In genomic region chr5:116994508-116994907, GRCm38 (mm10) we compare ENCODE assay signal across 35 mouse cellular contexts.
"Had no signal": no experiment of that assay in that cellular context is flagged by ENCODE, and none has a peak within 500 bp of the region (broad histone marks: within the 10 kb centered on the region; RNA-seq: fewer than 3 reads in every experiment).

No protein-coding gene starts in this region.

- H3K4me1 ChIP-seq: heart, embryonic 12.5 days; heart, embryonic 13.5 days; heart, embryonic 15.5 days; hindbrain, embryonic 10.5 days; hindbrain, embryonic 12.5 days; hindbrain, embryonic 13.5 days; hindbrain, embryonic 15.5 days; intestine, embryonic 15.5 days had no signal

- H3K9ac ChIP-seq: heart, embryonic 12.5 days; heart, embryonic 13.5 days; heart, embryonic 15.5 days; hindbrain, embryonic 12.5 days; hindbrain, embryonic 13.5 days; hindbrain, embryonic 14.5 days; hindbrain, embryonic 15.5 days; intestine, embryonic 15.5 days; kidney, embryonic 15.5 days had no signal

- H3K27ac ChIP-seq: heart, embryonic 13.5 days; heart, embryonic 15.5 days; hindbrain, embryonic 10.5 days; hindbrain, embryonic 12.5 days; hindbrain, embryonic 13.5 days; hindbrain, embryonic 14.5 days; hindbrain, embryonic 15.5 days; hindbrain, postnatal 0 days; intestine, embryonic 15.5 days; kidney, embryonic 15.5 days; kidney, postnatal 0 days; layer of hippocampus, adult 2 months; left cerebral cortex, adult 2 months had no signal

- ATAC-seq: hindbrain, embryonic 16.5 days; hindbrain, postnatal 0 days; inflammation-experienced regulatory T-cells, adult 6 months; intestine, embryonic 15.5 days; intestine, embryonic 16.5 days; intestine, postnatal 0 days had no signal

- H3K4me3 ChIP-seq: heart, embryonic 12.5 days; heart, embryonic 13.5 days; heart, embryonic 15.5 days; hindbrain, embryonic 10.5 days; hindbrain, embryonic 12.5 days; hindbrain, embryonic 13.5 days; hindbrain, embryonic 15.5 days; intestine, embryonic 15.5 days; kidney, embryonic 15.5 days; layer of hippocampus, adult 2 months; left cerebral cortex, adult 2 months had no signal

- DNase-seq: heart, postnatal 10 days; heart, postnatal 14 days; heart, postnatal 36 days; heart, postnatal 4 days; kidney, adult 11 months; kidney, adult 18-20 months; kidney, adult 2 months; kidney, adult 8-10 months; kidney, adult 9 months; kidney, postnatal 10 days; kidney, postnatal 14 days; kidney, postnatal 25 days; kidney, postnatal 36 days; kidney, postnatal 4 days; layer of hippocampus, adult 9-11 months; layer of hippocampus, postnatal 36 days had no signal

- H3K9me3 ChIP-seq: heart, embryonic 15.5 days; hindbrain, embryonic 12.5 days; hindbrain, embryonic 13.5 days; hindbrain, embryonic 15.5 days; intestine, embryonic 15.5 days; kidney, embryonic 15.5 days had no signal

- H3K36me3 ChIP-seq: heart, embryonic 12.5 days; heart, embryonic 13.5 days; heart, embryonic 15.5 days; hindbrain, embryonic 10.5 days; hindbrain, embryonic 12.5 days; hindbrain, embryonic 13.5 days; hindbrain, embryonic 15.5 days; intestine, embryonic 15.5 days; kidney, embryonic 15.5 days had no signal

- H3K4me2 ChIP-seq: heart, embryonic 11.5 days; heart, embryonic 12.5 days; heart, embryonic 13.5 days; heart, embryonic 15.5 days; hindbrain, embryonic 12.5 days; hindbrain, embryonic 13.5 days; hindbrain, embryonic 14.5 days; hindbrain, embryonic 15.5 days; intestine, embryonic 15.5 days; kidney, embryonic 15.5 days had no signal

- H3K27me3 ChIP-seq: heart, embryonic 12.5 days; heart, embryonic 13.5 days; heart, embryonic 15.5 days; hindbrain, embryonic 12.5 days; hindbrain, embryonic 13.5 days; hindbrain, embryonic 15.5 days; intestine, embryonic 15.5 days; kidney, embryonic 15.5 days had no signal
